Mouse (Mus musculus): ENCODE measurements around the gene Atxn3. TPM values are rescaled to one million over a fixed set of nuclear protein-coding genes. Genes with fewer than 3 reads are reported as not detected.

Atxn3 gene
- 4.6 and 6.6 TPM in 2 replicates for polyA plus RNA-seq (2015; fragmentation: Nextera tagmentation; extraction: Ambion mirVana)

GRCm38 (mm10) chr12:101957942-101958544, at the start of gene Atxn3:
Atxn3 (minus strand) TSS chr12:101958246.

GRCm38 (mm10) chr12:101975601-101976571, 17.8 kb upstream of the Atxn3 start, which contains the start of gene Cpsf2:
Cpsf2 (plus strand) TSS chr12:101975988.

GRCm38 (mm10) chr12:101912626-101913490, 45.2 kb downstream of the Atxn3 start, which contains the start of gene Trip11:
Trip11 (minus strand) TSS chr12:101913267.

Other genes starting within 250 kb of the Atxn3 start
- 0.29 and 0.95 TPM in 2 replicates for gene Tc2n, start 239.7 kb downstream of the Atxn3 start, polyA plus RNA-seq (2015; fragmentation: Nextera tagmentation; extraction: Ambion mirVana)
- gene Fbln5, start 139.2 kb downstream of the Atxn3 start, polyA plus RNA-seq (2015; fragmentation: Nextera tagmentation; extraction: Ambion mirVana): 92.4 and 97.1 TPM in 2 replicates
- 16.2 and 18.2 TPM in 2 replicates for gene Trip11, start 45.0 kb downstream of the Atxn3 start, polyA plus RNA-seq (2015; fragmentation: Nextera tagmentation; extraction: Ambion mirVana)
- 11.7 and 12.3 TPM in 2 replicates for gene Cpsf2, start 17.7 kb upstream of the Atxn3 start, polyA plus RNA-seq (2015; fragmentation: Nextera tagmentation; extraction: Ambion mirVana)
- gene Slc24a4, start 170.5 kb upstream of the Atxn3 start, polyA plus RNA-seq (2015; fragmentation: Nextera tagmentation; extraction: Ambion mirVana): 0.13 and 0.23 TPM in 2 replicates